23 mouse cellular contexts compared by ENCODE assay signal in genomic region chr1:154677677-154678076, GRCm38 (mm10).
DNase-seq lines count a peak whose midpoint lies in the region; ATAC-seq lines count a peak whose summit lies in the region.
"Had no signal": no experiment of that assay in that cellular context is flagged by ENCODE, and none has a peak within 500 bp of the region (broad histone marks: within the 10 kb centered on the region; RNA-seq: fewer than 3 reads in every experiment).

No protein-coding gene starts in this region.

- H3K4me1 ChIP-seq in midbrain, embryonic 11.5 days (ENCODE audit: control insufficient read depth, insufficient read depth, low read length) = no peaks in the 10 kb centered on the region
- H3K4me1 ChIP-seq in midbrain, embryonic 13.5 days (replicated peaks) = no peaks in the 10 kb centered on the region
- H3K4me1 ChIP-seq: forebrain, embryonic 15.5 days; heart, embryonic 12.5 days; heart, embryonic 15.5 days; hindbrain, embryonic 13.5 days; intestine, embryonic 15.5 days had no signal

- H3K4me2 ChIP-seq in midbrain, embryonic 11.5 days = no peak overlapping the region
- H3K4me2 ChIP-seq in midbrain, embryonic 13.5 days (replicated peaks) = no peak overlapping the region
- H3K4me2 ChIP-seq: forebrain, embryonic 15.5 days; heart, embryonic 12.5 days; heart, embryonic 15.5 days; hindbrain, embryonic 13.5 days; intestine, embryonic 15.5 days had no signal

- no peaks in the 10 kb centered on the region for H3K36me3 ChIP-seq in midbrain, embryonic 11.5 days (ENCODE audit: control insufficient read depth, insufficient read depth, low read length)
- H3K36me3 ChIP-seq in midbrain, embryonic 13.5 days = no peaks in the 10 kb centered on the region
- H3K36me3 ChIP-seq: forebrain, embryonic 15.5 days; heart, embryonic 12.5 days; heart, embryonic 15.5 days; hindbrain, embryonic 10.5 days; hindbrain, embryonic 13.5 days; intestine, embryonic 15.5 days had no signal

- H3K9me3 ChIP-seq in midbrain, embryonic 11.5 days (ENCODE audit: control insufficient read depth, low read length) = no peaks in the 10 kb centered on the region
- H3K9me3 ChIP-seq in midbrain, embryonic 13.5 days = no peaks in the 10 kb centered on the region
- H3K9me3 ChIP-seq: forebrain, embryonic 15.5 days; heart, embryonic 12.5 days; heart, embryonic 15.5 days; hindbrain, embryonic 10.5 days; hindbrain, embryonic 13.5 days; intestine, embryonic 15.5 days had no signal

- no peak for ATAC-seq in midbrain, embryonic 11.5 days (ENCODE audit: low FRiP score)
- no peak for ATAC-seq in midbrain, embryonic 13.5 days
- peak; percentile 69 for ATAC-seq in common myeloid progenitor, adult 5-6 weeks (replicated peaks; ENCODE audit: low read depth, poor library complexity, severe bottlenecking)
- peak; percentile 77 for ATAC-seq in megakaryocyte progenitor cell, adult 5-6 weeks (replicated peaks; ENCODE audit: poor library complexity)
- ATAC-seq in erythroblast, adult 5-6 weeks (replicated peaks; ENCODE audit: low FRiP score, poor library complexity, severe bottlenecking) = no peak
- ATAC-seq: forebrain, embryonic 15.5 days; hindbrain, embryonic 16.5 days; intestine, embryonic 15.5 days; Patski had no signal

- H3K27me3 ChIP-seq in midbrain, embryonic 11.5 days (ENCODE audit: control insufficient read depth, insufficient read depth, low read length) = no peaks in the 10 kb centered on the region
- no peaks in the 10 kb centered on the region for H3K27me3 ChIP-seq in midbrain, embryonic 13.5 days
- H3K27me3 ChIP-seq: forebrain, embryonic 15.5 days; heart, embryonic 12.5 days; heart, embryonic 15.5 days; hindbrain, embryonic 13.5 days; intestine, embryonic 15.5 days had no signal

- H3K27ac ChIP-seq in midbrain, embryonic 11.5 days (ENCODE audit: low read depth, low read length) = no peak overlapping the region
- no peak overlapping the region for H3K27ac ChIP-seq in midbrain, embryonic 13.5 days
- H3K27ac ChIP-seq: forebrain, embryonic 15.5 days; heart, embryonic 15.5 days; hindbrain, embryonic 10.5 days; hindbrain, embryonic 13.5 days; intestine, embryonic 15.5 days had no signal

- no peak overlapping the region for H3K4me3 ChIP-seq in midbrain, embryonic 11.5 days (ENCODE audit: low read depth, low read length)
- H3K4me3 ChIP-seq in midbrain, embryonic 13.5 days (replicated peaks) = no peak overlapping the region
- H3K4me3 ChIP-seq: forebrain, embryonic 15.5 days; heart, embryonic 12.5 days; heart, embryonic 15.5 days; hindbrain, embryonic 10.5 days; hindbrain, embryonic 13.5 days; intestine, embryonic 15.5 days had no signal

- 49% methylated on average over 2 of the region's 2 CpGs for WGBS in midbrain, embryonic 11.5 days
- 51% methylated on average over 2 of the region's 2 CpGs for WGBS in midbrain, embryonic 13.5 days

- peak; percentile 2 for DNase-seq in midbrain, embryonic 11.5 days (ENCODE audit: low spot score, missing footprints)
- DNase-seq in gastrocnemius, postnatal 10 days = no peak
- DNase-seq: adrenal gland, postnatal 14 days; cerebellum, adult 11 months; cerebellum, adult 2 months; cerebellum, postnatal 10 days; cerebellum, postnatal 36 days; gastrocnemius, postnatal 36 days; heart, adult 18-20 months; heart, postnatal 10 days; heart, postnatal 36 days had no signal

- no peak overlapping the region for H3K9ac ChIP-seq in midbrain, embryonic 11.5 days (ENCODE audit: low read length)
- H3K9ac ChIP-seq in midbrain, embryonic 13.5 days (replicated peaks) = no peak overlapping the region
- H3K9ac ChIP-seq: forebrain, embryonic 15.5 days; heart, embryonic 12.5 days; heart, embryonic 15.5 days; hindbrain, embryonic 13.5 days; intestine, embryonic 15.5 days had no signal

Comparison
In these comparisons a context has a peak if more than half of its experiments do, and no peak if none do; other contexts are left out.
1. ATAC-seq: peak in common myeloid progenitor, adult 5-6 weeks (single experiment) and megakaryocyte progenitor cell, adult 5-6 weeks (single experiment); none in midbrain, embryonic 11.5 days (single experiment), midbrain, embryonic 13.5 days (single experiment) and erythroblast, adult 5-6 weeks (single experiment).